Mouse (Mus musculus): Measurements from ENCODE around the gene Ltbp1. TPM values are rescaled to one million over a fixed set of nuclear protein-coding genes. Genes with fewer than 3 reads are reported as not detected.

Gene Ltbp1
- polyA plus RNA-seq, 1 experiment from 2014 or later, result 28.3 TPM

DNA sequence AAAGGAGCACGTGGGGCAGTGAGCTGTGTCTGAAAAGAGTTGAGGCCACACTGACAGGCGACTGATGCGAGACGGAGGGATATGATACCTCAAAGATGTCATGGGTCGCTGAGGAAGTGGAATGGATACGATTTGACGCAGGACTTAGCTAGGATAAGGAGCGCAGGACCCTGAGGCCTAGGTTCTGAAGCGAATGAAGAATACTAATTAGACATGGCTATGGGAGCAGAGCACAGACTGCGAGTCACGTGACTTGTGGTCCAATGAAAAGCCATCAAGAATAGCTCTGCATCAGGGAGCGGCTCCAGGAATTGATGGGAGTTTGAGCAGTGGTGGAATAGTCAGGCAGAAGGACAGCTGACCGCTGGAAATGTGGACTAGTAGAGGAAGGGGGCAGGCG, 433.7 kb downstream of the Ltbp1 start:
- Histone ChIP-seq H3K4me3 (no peak overlapping the region), H3K4me1 (no peaks in the 10 kb centered on the region), H3K9ac (no peak overlapping the region), H3K9me3 (no peaks in the 10 kb centered on the region), H3K36me3 (no peaks in the 10 kb centered on the region), H3K27ac (no peak overlapping the region), H3K4me2 (no peak overlapping the region), H3K27me3 (no peaks in the 10 kb centered on the region)
- no peak for ATAC-seq (ENCODE audit: borderline replicate concordance, extremely low read depth, low FRiP score, low TSS enrichment)
- WGBS, result 76% methylated on average over 14 of the region's 14 CpGs

DNA sequence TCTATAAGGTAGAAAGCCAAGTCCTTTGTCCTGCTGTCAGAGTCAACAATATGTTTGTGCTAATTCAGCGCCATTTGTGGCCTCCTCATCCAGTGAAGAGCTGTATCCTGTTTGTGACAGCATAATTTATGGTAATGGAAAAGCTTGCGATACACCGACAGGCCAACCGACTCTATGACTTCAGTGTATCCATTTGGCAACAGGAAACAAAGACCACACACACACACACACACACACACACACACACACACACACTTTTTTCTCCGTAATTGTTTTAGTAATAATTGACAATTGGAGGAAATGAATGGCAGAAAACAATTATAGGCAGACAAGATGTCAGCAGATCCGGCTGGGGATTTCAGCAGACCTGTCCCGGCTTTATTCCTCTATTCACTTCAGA, 435.3 kb downstream of the Ltbp1 start:
- WGBS, result 47% methylated on average over 7 of the region's 7 CpGs
- 0 out of 2 replicates have a peak, but pooled peaks have one; percentile 8 for ATAC-seq (ENCODE audit: borderline replicate concordance, extremely low read depth, low FRiP score, low TSS enrichment)
- no peak overlapping the region for H3K9ac ChIP-seq
- H3K27ac ChIP-seq, result no peak overlapping the region
- no peak overlapping the region for H3K4me2 ChIP-seq
- H3K27me3 ChIP-seq, result no peaks in the 10 kb centered on the region
- H3K36me3 ChIP-seq, result no peaks in the 10 kb centered on the region
- no peak overlapping the region for H3K4me3 ChIP-seq
- H3K4me1 ChIP-seq, result no peaks in the 10 kb centered on the region
- H3K9me3 ChIP-seq, result no peaks in the 10 kb centered on the region

DNA sequence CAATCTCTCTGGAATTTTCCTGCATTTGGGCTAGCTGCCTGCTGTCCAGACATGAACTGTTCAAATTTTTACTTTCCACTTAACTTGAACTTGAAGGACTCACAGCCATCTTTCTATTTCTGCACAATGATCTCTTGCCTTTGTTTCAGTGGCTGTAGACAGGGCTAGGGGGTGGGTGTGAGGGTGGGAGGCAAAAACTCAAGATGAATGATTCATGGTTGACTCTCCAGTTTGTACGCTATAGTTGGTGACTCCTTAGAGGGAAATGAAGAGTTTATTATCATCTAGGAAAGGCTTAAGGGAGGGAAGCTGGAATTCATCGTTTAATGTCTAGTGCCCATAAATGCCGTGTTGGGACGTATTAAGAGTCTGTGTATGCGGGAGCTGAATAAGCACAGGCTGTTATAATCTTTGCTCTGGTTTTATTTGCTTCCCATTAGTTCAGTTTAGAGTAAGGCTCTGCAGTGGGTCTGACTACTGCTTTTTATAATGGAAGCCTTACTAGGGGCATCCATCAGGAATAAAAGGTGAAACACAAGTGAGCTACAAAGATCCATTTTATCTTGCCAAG, 436.0 kb downstream of the Ltbp1 start:
- 74% methylated on average over 5 of the region's 5 CpGs for WGBS
- no peak overlapping the region for H3K4me2 ChIP-seq
- no peak for ATAC-seq (ENCODE audit: borderline replicate concordance, extremely low read depth, low FRiP score, low TSS enrichment)

More for the DNA sequence above, 436.0 kb downstream of the Ltbp1 start:
- Histone ChIP-seq H3K9me3 (no peaks in the 10 kb centered on the region), H3K9ac (no peak overlapping the region), H3K4me3 (no peak overlapping the region), H3K27me3 (no peaks in the 10 kb centered on the region), H3K4me1 (no peaks in the 10 kb centered on the region), H3K36me3 (no peaks in the 10 kb centered on the region), H3K27ac (peak overlapping the region; percentile 21)

Data from lung, embryonic 15.5 days (tissue).